Mouse (Mus musculus) limb, embryonic 12.5 days (tissue): ENCODE measurements at regions not wholly inside any gene's neighbourhood (a gene's known extent, or its start where the extent isn't known, plus 50 kb on each side); places are given as distances from the start of the nearest gene placed in this dataset.

Experiments
- ATAC-seq: fragments of 200-750 bp; cut with Nextera tagmentation; 2 replicates; pipeline ENCODE4 v1.8.0; 2017; ENCODE audit warnings: low read depth, moderate TSS enrichment; ENCODE audit not compliant: insufficient number of reproducible peaks, insufficient read depth, low FRiP score, low TSS enrichment
- H3K27ac ChIP-seq: fragments of 300-500 bp; sonication (generic); 2 replicates; pipeline ENCODE4 v1.5.1; 2016; ENCODE audit warnings: mild to moderate bottlenecking, moderate library complexity
- H3K27me3 ChIP-seq: fragments of 300-500 bp; sonication (generic); 2 replicates; pipeline ENCODE4 v1.6.1; 2016; ENCODE audit warnings: mild to moderate bottlenecking, moderate library complexity
- H3K36me3 ChIP-seq: fragments of 300-500 bp; sonication (generic); 2 replicates; pipeline ENCODE4 v1.6.1; 2016; ENCODE audit warnings: mild to moderate bottlenecking, moderate library complexity
- H3K4me1 ChIP-seq: fragments of 300-500 bp; sonication (generic); replicated peaks from 2 replicates; pipeline ENCODE4 v1.6.1; 2016
- H3K4me2 ChIP-seq: fragments of 300-500 bp; sonication (generic); 2 replicates; pipeline ENCODE4 v1.6.1; 2016; ENCODE audit warnings: mild to moderate bottlenecking, moderate library complexity
- H3K4me3 ChIP-seq: fragments of 300-500 bp; sonication (generic); replicated peaks from 2 replicates; pipeline ENCODE4 v1.5.1; 2016; ENCODE audit warnings: mild to moderate bottlenecking
- H3K9ac ChIP-seq: fragments of 300-500 bp; sonication (generic); replicated peaks from 2 replicates; pipeline ENCODE4 v1.6.1; 2016; ENCODE audit warnings: mild to moderate bottlenecking, moderate library complexity
- H3K9me3 ChIP-seq: fragments of 300-500 bp; sonication (generic); 2 replicates; pipeline ENCODE4 v1.6.1; 2016; ENCODE audit warnings: mild to moderate bottlenecking, moderate library complexity
- WGBS: fragments of 180-500 bp; shearing (Covaris S2); methylation state at CpG from one replicate; pipeline ENCODE4 v1.1.7; 2016; 5-methylcytosine and 5-hydroxymethylcytosine counted together

DNA sequence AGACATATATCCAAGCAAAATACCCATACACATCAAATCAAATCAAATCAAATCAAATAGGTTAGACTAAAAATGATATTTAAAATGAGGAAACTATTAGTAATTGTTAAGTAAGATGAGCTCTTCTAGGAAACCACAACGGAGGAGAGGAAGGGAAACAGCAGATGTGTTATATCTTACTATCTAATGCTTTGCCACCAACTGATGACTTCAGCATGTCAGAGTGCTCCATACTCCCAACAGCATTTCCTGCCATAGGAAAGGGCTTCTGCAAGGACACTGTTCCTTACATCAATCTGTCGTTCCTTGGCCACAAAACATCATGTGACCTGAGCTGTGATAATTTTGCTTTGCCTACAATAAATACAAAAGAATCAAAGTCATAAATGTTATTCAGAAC is 221.8 kb upstream of the Slc24a2 start:
- Histone ChIP-seq H3K27ac (no peak overlapping the region), H3K27me3 (no peaks in the 10 kb centered on the region), H3K4me1 (peaks cover 6% of the 10 kb centered on the region; the same call in 1 of the 2 replicates), H3K4me2 (no peak overlapping the region), H3K36me3 (no peaks in the 10 kb centered on the region), H3K9me3 (no peaks in the 10 kb centered on the region), H3K9ac (no peak overlapping the region), H3K4me3 (no peak overlapping the region)
- 74% methylated on average over 2 of the region's 2 CpGs for WGBS
- no peak for ATAC-seq

DNA sequence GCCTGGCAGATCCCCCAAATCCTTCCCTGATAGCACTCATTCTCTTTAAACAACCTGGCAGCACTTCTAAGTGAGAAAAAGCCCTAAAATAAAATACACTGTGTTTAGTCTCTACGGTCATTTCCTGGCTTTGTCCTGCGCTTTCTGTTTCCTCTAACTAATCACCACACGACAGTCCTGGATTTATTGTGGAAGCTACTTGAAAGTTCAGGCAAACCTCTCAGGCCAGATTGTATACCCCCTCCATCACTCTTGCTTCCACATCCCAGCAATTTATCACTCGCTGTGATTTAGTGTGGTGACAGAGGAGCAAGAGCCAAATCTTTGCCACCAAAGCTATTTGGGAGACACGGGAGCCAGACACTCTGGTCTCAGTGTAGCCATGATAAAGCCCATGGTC is 221.0 kb upstream of the Slc24a2 start:
- Histone ChIP-seq H3K9ac (no peak overlapping the region), H3K4me1 (peaks cover 6% of the 10 kb centered on the region; the same call in 1 of the 2 replicates), H3K27ac (no peak overlapping the region), H3K27me3 (no peaks in the 10 kb centered on the region), H3K4me2 (no peak overlapping the region), H3K36me3 (no peaks in the 10 kb centered on the region), H3K4me3 (no peak overlapping the region), H3K9me3 (no peaks in the 10 kb centered on the region)
- ATAC-seq = no peak
- WGBS = 7% methylated on average over 5 of the region's 5 CpGs

DNA sequence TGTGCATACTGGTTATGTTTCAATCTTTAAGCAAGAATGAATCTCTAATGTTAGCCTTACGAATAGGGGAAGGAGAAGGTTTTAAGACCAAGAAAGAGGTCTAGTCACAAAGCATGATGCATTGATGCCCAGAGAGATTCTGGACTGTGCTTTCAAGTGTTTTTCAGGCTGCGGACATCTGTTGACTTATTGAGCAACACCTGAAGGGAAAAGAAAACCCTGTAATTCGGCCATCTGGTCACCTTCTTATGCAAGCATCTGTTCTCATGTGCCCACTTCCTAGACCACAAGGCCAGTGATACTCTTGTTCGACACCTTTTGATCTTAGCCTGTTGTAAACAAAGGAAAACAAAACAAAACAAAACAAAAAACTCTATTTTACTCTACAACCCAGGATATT is 218.1 kb upstream of the Slc24a2 start:
- Histone ChIP-seq H3K9ac (no peak overlapping the region), H3K4me2 (no peak overlapping the region), H3K4me3 (no peak overlapping the region), H3K4me1 (peaks cover 6% of the 10 kb centered on the region; the same call in 1 of the 2 replicates), H3K9me3 (no peaks in the 10 kb centered on the region), H3K27ac (no peak overlapping the region), H3K36me3 (no peaks in the 10 kb centered on the region), H3K27me3 (no peaks in the 10 kb centered on the region)
- 47% methylated on average over 4 of the region's 4 CpGs for WGBS
- no peak for ATAC-seq

DNA sequence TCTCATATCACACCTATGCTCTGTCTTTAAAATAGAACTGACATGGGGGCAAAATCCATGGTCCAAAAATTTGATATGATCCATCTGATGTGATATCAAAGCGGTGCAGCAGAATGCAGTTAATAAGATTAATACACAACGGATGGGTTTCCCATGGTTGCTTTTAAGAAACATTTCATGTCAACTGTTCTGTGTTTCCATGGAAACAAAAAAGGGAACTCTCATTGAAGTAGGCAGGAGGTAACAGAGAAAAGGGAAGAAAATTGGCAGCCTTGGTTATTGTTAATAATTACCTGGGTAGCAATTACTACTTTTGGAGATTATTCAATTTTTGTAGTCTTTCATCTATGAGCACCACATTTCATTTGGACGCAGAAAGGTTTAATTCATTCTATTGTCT is 216.6 kb upstream of the Slc24a2 start:
- Histone ChIP-seq H3K9ac (no peak overlapping the region), H3K27ac (no peak overlapping the region), H3K4me2 (no peak overlapping the region), H3K27me3 (no peaks in the 10 kb centered on the region), H3K36me3 (no peaks in the 10 kb centered on the region), H3K4me1 (peaks cover 6% of the 10 kb centered on the region; the same call in 1 of the 2 replicates), H3K9me3 (no peaks in the 10 kb centered on the region), H3K4me3 (no peak overlapping the region)
- ATAC-seq = no peak
- 86% methylated on average over 3 of the region's 3 CpGs for WGBS

DNA sequence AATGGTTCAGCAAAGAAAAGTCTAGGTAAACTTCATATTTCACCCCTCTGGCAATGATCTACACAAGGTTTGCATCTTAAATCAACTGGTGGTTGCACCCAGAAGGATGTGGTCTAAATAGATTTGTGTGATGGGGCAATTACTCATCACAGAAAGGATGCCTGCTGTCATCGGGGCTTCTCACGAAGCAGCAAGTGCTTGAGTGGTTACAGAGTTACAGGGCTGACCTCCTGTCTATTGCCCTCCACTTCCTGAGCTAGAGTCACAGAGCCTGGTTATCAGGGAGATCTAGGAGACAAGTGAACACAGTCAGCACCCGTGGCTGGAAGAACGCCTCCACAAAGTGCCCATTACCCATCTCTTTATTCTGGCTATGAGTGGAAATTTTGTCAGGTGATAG is 203.9 kb upstream of the Slc24a2 start:
- Histone ChIP-seq H3K4me3 (no peak overlapping the region), H3K36me3 (no peaks in the 10 kb centered on the region), H3K27ac (no peak overlapping the region), H3K9me3 (no peaks in the 10 kb centered on the region), H3K9ac (no peak overlapping the region), H3K4me1 (no peaks in the 10 kb centered on the region), H3K27me3 (no peaks in the 10 kb centered on the region), H3K4me2 (no peak overlapping the region)
- WGBS = 51% methylated on average over 4 of the region's 4 CpGs
- ATAC-seq = no peak

DNA sequence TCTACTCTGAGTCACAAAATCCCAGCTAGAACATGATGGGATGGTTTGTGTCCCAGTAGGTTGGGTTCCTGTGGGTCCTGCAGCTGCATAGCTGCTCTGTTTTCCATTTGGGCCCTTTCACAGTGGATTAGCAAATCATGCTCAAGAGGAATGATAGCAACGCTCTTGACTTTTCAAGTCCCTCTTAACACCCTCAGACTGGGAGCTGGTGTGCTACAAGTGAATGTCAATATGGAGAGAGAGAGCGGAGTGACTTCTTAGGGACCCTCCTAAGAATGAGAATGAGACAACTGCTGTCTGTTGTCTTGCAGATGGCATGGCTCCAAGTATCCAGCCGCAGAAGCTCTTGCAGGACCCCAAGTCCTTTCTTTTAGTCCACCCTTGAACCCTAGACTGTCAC is 198.1 kb upstream of the Slc24a2 start:
- no peak for ATAC-seq
- Histone ChIP-seq H3K4me1 (no peaks in the 10 kb centered on the region), H3K9me3 (no peaks in the 10 kb centered on the region), H3K4me3 (no peak overlapping the region), H3K36me3 (no peaks in the 10 kb centered on the region), H3K9ac (no peak overlapping the region), H3K4me2 (no peak overlapping the region), H3K27ac (no peak overlapping the region), H3K27me3 (no peaks in the 10 kb centered on the region)
- WGBS = 88% methylated on average over 3 of the region's 3 CpGs

DNA sequence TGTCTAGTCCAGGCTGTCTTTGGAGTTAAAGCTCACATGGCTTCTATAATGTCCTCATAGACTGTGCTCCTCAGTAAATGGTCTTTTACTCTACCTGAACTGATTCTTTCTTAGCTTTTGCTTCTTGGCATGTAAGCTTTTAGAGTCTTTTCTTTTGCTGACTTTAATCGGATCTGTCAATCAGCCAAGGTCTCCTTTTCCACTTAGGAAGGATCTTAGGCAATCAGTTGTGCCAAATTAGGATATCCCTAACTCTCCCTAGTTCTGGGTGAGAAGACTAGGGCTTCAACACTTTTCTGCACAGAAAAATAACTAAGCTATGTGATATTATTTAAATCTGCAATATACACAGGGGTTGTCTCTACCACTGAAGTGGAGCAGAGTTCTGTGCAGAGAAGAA is 193.8 kb upstream of the Slc24a2 start:
- H3K9me3 ChIP-seq = no peaks in the 10 kb centered on the region
- WGBS = 83% methylated on average over 1 of the region's 1 CpGs
- no peaks in the 10 kb centered on the region for H3K27me3 ChIP-seq
- no peak for ATAC-seq
- no peaks in the 10 kb centered on the region for H3K36me3 ChIP-seq
- H3K9ac ChIP-seq = no peak overlapping the region
- H3K27ac ChIP-seq = no peak overlapping the region
- no peak overlapping the region for H3K4me3 ChIP-seq
- H3K4me2 ChIP-seq = no peak overlapping the region
- H3K4me1 ChIP-seq = peaks cover 5% of the 10 kb centered on the region; the same call in 1 of the 2 replicates

DNA sequence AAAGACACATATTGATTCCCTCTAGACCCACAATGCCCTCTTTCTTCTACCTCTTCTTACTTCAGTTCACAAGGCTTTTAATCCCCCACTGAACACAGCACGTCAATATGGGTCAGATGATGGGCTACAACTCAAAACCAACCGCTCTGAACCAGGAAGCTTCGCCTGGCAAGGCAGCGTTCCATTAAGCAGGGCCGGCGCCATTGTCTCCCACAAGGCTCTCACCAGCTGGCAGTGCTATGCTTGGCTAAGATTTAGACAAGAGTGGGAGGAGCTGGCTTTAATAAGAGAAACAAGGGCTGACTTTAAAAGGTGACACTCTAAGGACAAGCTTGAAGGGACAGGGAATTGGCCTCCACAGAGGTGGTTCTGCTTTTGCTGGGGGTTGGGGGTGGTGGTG is 192.3 kb upstream of the Slc24a2 start:
- peaks cover 5% of the 10 kb centered on the region; the same call in 1 of the 2 replicates for H3K4me1 ChIP-seq
- no peaks in the 10 kb centered on the region for H3K27me3 ChIP-seq
- no peak overlapping the region for H3K4me3 ChIP-seq
- WGBS = 77% methylated on average over 6 of the region's 6 CpGs
- H3K9ac ChIP-seq = no peak overlapping the region
- ATAC-seq = no peak
- no peak overlapping the region for H3K27ac ChIP-seq
- H3K36me3 ChIP-seq = no peaks in the 10 kb centered on the region
- H3K4me2 ChIP-seq = no peak overlapping the region
- H3K9me3 ChIP-seq = no peaks in the 10 kb centered on the region

DNA sequence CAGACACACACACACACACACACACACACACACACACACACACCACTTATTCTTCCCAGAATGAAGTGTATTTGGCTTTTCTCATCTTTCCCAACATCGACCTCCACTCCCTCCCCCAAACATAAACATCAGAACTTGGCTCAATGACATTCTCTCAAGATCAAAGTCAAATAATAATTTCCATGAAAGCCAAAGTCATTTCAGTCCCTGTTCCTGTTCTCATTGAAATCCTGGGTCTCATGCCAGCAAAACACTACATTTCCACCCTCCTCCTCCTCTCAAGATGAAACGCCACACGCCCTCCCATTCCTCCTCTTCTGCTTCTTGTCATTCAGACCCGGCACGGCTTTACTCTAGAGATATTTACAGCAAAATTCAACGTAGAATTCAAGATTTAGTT is 173.1 kb upstream of the Slc24a2 start:
- H3K27ac ChIP-seq = no peak overlapping the region
- no peak overlapping the region for H3K4me2 ChIP-seq
- H3K4me1 ChIP-seq = peaks cover 10% of the 10 kb centered on the region
- ATAC-seq = no peak
- H3K36me3 ChIP-seq = no peaks in the 10 kb centered on the region
- no peaks in the 10 kb centered on the region for H3K9me3 ChIP-seq
- 74% methylated on average over 6 of the region's 6 CpGs for WGBS
- H3K27me3 ChIP-seq = no peaks in the 10 kb centered on the region
- no peak overlapping the region for H3K4me3 ChIP-seq
- no peak overlapping the region for H3K9ac ChIP-seq

DNA sequence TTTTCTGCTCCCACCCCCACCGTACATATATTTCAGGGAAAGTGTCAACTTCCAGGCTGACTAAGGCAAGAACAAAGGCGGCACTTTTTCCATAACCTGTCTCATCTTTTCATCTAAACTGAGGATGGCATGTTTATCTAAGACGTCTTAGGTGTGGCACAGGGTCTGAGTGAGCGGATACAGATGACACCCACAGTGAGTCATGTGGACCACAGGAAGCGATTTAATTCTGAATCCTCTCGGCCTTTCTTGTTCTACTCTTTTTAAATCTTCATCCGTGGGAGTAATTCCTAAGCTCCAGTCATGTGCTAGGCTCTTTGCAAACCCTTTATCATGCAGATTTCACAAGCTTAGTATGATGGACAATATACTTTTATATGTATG is 171.9 kb upstream of the Slc24a2 start:
- no peaks in the 10 kb centered on the region for H3K27me3 ChIP-seq
- H3K4me3 ChIP-seq = no peak overlapping the region
- no peaks in the 10 kb centered on the region for H3K36me3 ChIP-seq
- H3K9ac ChIP-seq = no peak overlapping the region
- H3K9me3 ChIP-seq = no peaks in the 10 kb centered on the region
- peaks cover 10% of the 10 kb centered on the region for H3K4me1 ChIP-seq
- WGBS = 77% methylated on average over 7 of the region's 7 CpGs
- H3K27ac ChIP-seq = no peak overlapping the region
- ATAC-seq = no peak
- peak overlapping the region; percentile 48 for H3K4me2 ChIP-seq

DNA sequence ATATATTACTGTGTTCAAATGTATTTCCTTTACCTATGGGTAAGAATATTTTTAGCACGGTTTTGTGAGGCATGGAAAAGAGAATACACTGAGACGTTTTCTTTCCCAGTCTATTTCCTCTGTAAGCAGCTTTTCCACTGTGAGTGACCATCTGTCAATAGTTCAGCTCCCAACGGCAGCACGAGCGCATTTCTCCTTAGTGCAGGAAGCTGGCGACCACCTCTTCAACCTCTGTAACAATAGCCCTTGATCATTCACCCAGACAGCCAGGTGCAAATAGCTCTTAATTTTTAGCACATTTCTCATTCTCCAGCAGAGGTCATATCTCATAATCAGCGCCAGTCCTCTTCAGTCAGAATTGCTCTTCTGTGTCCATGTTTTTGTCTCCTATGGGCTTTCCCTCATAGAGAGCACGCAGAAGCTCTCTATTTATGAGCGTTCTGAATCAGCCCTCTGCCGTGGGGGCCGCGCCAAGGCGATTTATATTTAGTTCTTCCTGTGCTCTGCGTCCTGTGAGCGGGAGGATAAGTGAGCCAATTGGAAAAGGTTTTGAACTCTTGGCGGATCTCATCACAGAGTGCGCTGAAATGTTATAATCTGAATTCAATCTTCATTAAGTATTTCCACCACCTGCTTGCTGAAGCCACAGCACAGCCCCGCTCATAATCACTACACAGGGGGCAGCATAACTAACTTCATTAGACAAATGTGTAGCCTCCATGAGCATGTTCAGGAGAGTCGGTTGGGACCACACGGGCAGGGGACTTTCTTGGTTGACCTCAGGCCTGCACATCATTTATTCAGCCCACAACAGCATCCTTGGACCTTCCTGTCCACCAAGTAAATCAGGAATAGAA is 171.3 kb upstream of the Slc24a2 start:
- H3K4me3 ChIP-seq = no peak overlapping the region
- no peak overlapping the region for H3K9ac ChIP-seq
- H3K4me1 ChIP-seq = peaks cover 10% of the 10 kb centered on the region
- ATAC-seq = 0 out of 2 replicates have a peak, but pooled peaks have one; percentile 42
- WGBS = 30% methylated on average over 20 of the region's 20 CpGs
- H3K9me3 ChIP-seq = no peaks in the 10 kb centered on the region
- H3K4me2 ChIP-seq = peak overlapping the region; percentile 48
- H3K27ac ChIP-seq = no peak overlapping the region
- no peaks in the 10 kb centered on the region for H3K27me3 ChIP-seq
- H3K36me3 ChIP-seq = no peaks in the 10 kb centered on the region

DNA sequence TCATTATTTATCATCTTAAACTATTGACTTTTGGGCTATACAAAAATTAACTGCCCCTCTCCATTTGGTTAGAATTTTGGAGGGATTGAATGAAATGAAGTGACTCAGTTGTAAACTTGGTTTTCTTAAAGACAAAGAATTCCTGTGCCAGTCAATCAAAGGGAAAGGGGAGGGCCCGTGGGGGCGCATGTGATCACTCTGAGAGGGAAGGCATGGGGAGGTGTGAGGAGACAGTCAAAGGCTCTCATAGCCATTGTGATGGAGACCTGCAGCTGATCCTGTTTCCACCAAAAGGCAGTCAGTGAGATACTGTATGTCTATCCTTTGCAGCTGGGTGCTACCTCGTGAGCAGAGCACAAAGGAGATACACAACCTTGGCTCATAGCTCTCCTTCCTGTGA is 156.6 kb upstream of the Slc24a2 start:
- Histone ChIP-seq H3K36me3 (no peaks in the 10 kb centered on the region), H3K27ac (no peak overlapping the region), H3K9me3 (no peaks in the 10 kb centered on the region), H3K4me3 (no peak overlapping the region), H3K4me1 (peaks cover 13% of the 10 kb centered on the region), H3K27me3 (no peaks in the 10 kb centered on the region), H3K9ac (no peak overlapping the region), H3K4me2 (no peak overlapping the region)
- WGBS = 88% methylated on average over 3 of the region's 3 CpGs
- no peak for ATAC-seq
